Mouse (Mus musculus): ENCODE data around the gene Cel. TPM values are rescaled to one million over a fixed set of nuclear protein-coding genes. Genes with fewer than 3 reads are reported as not detected.

The Cel gene
- 0.10 TPM in 2 replicates for polyA plus RNA-seq (2012; rRNA removed)

DNA sequence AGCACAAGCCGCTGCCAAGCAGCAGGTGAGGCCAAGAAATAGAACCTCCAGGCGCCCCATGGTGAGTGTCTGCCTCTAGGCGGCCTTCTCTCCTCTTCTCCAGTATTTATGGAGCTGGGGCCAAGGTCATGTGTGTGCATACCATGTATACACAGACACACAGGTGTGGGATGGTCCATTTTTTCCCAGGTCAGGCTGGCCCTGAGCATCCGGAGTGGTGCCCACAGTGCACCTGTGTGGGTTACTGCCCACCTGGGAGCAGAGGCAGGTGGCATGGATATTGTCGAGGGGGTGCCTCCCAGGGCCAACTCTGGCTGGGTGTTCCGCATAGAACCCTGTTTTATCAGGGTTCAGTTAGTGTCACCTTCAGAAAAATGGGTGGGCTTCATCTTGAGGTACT, at the start of gene Cel:
TSS of gene Cel (minus strand) at position 101 of the 400 bp plus-strand sequence.
- no peak within 1 kb of the TSS for H3K27ac ChIP-seq (ENCODE audit: insufficient read depth, low read length)
- H3K4me3 ChIP-seq (replicated peaks; ENCODE audit: insufficient read depth, low read depth, low read length): no peak within 1 kb of the TSS
- H3K4me1 ChIP-seq (ENCODE audit: control insufficient read depth, insufficient read depth, low read length): peaks cover 10% of the 10 kb centered on the region
- TF ChIP-seq CTCF (IDR thresholded peaks at IDR 0.05; ENCODE audit: borderline replicate concordance, insufficient read depth, low read depth, low read length): no peak
- no peak for TF ChIP-seq POLR2A (IDR thresholded peaks at IDR 0.05; ENCODE audit: borderline replicate concordance, insufficient read depth, low read length)
- 39% methylated on average over 6 of the region's 6 CpGs for WGBS
- H3K27me3 ChIP-seq (ENCODE audit: control insufficient read depth, insufficient read depth, low read length): no peaks in the 10 kb centered on the region
- no peak for DNase-seq

DNA sequence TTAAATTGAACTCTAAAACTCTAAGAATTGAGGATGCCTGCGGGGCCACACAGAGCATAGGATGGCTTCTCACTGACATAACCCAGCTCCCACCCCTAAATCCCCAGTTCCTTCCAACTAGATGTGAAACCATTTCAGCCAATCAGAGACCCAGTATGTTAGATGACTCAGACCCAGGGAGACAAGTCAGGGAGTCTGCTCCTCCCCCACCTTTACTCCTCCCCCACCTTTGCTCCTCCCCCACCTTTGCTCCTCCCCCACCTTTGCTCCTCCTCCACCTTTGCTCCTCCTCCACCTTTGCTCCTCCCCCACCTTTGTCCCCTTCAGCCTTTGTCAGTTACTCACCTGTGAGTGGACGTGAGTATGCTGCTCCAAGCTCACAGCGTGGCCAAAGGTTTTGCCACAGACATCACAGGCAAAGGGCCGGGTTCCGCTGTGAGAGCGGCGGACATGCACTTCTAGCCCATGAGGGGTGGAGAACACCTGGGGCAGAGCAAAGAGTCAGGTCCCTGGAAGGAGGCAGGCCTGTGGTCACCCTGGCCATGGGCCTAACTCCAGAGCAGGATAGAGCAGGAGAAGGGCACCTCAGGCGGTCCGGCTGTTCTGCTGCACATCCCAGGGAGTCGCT, 49.3 kb upstream of the Cel start:
- H3K27ac ChIP-seq (ENCODE audit: insufficient read depth, low read length): no peak overlapping the region
- H3K4me3 ChIP-seq (replicated peaks; ENCODE audit: insufficient read depth, low read depth, low read length): no peak overlapping the region
- TF ChIP-seq POLR2A (IDR thresholded peaks at IDR 0.05; ENCODE audit: borderline replicate concordance, insufficient read depth, low read length) (no peak), CTCF (IDR thresholded peaks at IDR 0.05; ENCODE audit: borderline replicate concordance, insufficient read depth, low read depth, low read length) (no peak)
- 84% methylated on average over 10 of the region's 10 CpGs for WGBS
- H3K4me1 ChIP-seq (ENCODE audit: control insufficient read depth, insufficient read depth, low read length): peaks cover 4% of the 10 kb centered on the region; the same call in 1 of the 2 replicates
- H3K27me3 ChIP-seq (ENCODE audit: control insufficient read depth, insufficient read depth, low read length): no peaks in the 10 kb centered on the region
- no peak for DNase-seq

- Histone ChIP-seq H3K4me3 (replicated peaks; ENCODE audit: insufficient read depth, low read depth, low read length) (no peak overlapping the region), H3K4me1 (ENCODE audit: control insufficient read depth, insufficient read depth, low read length) (peaks cover 4% of the 10 kb centered on the region; the same call in 1 of the 2 replicates), H3K27me3 (ENCODE audit: control insufficient read depth, insufficient read depth, low read length) (no peaks in the 10 kb centered on the region), H3K27ac (ENCODE audit: insufficient read depth, low read length) (no peak overlapping the region)
- no peak for DNase-seq
- WGBS: 62% methylated on average over 17 of the region's 17 CpGs
- TF ChIP-seq CTCF (IDR thresholded peaks at IDR 0.05; ENCODE audit: borderline replicate concordance, insufficient read depth, low read depth, low read length) (no peak), POLR2A (IDR thresholded peaks at IDR 0.05; ENCODE audit: borderline replicate concordance, insufficient read depth, low read length) (no peak)
Observed at GRCm38 (mm10) chr2:28611407-28611787, 48.2 kb upstream of the Cel start.

GRCm38 (mm10) chr2:28610716-28611406, 47.7 kb upstream of the Cel start:
- Histone ChIP-seq H3K27ac (ENCODE audit: insufficient read depth, low read length) (no peak overlapping the region), H3K4me3 (replicated peaks; ENCODE audit: insufficient read depth, low read depth, low read length) (no peak overlapping the region), H3K27me3 (ENCODE audit: control insufficient read depth, insufficient read depth, low read length) (no peaks in the 10 kb centered on the region), H3K4me1 (ENCODE audit: control insufficient read depth, insufficient read depth, low read length) (peaks cover 4% of the 10 kb centered on the region; the same call in 1 of the 2 replicates)
- DNase-seq: peak; percentile 42
- no peak for TF ChIP-seq CTCF (IDR thresholded peaks at IDR 0.05; ENCODE audit: borderline replicate concordance, insufficient read depth, low read depth, low read length)
- TF ChIP-seq POLR2A (IDR thresholded peaks at IDR 0.05; ENCODE audit: borderline replicate concordance, insufficient read depth, low read length): no peak
- 32% methylated on average over 12 of the region's 12 CpGs for WGBS

GRCm38 (mm10) chr2:28609851-28610250, 46.6 kb upstream of the Cel start:
- TF ChIP-seq CTCF (IDR thresholded peaks at IDR 0.05; ENCODE audit: borderline replicate concordance, insufficient read depth, low read depth, low read length) (no peak), POLR2A (IDR thresholded peaks at IDR 0.05; ENCODE audit: borderline replicate concordance, insufficient read depth, low read length) (no peak)

GRCm38 (mm10) chr2:28607341-28608165, 44.4 kb upstream of the Cel start:
- H3K27ac ChIP-seq (ENCODE audit: insufficient read depth, low read length): no peak overlapping the region
- H3K4me1 ChIP-seq (ENCODE audit: control insufficient read depth, insufficient read depth, low read length): peaks cover 4% of the 10 kb centered on the region; the same call in 1 of the 2 replicates
- H3K4me3 ChIP-seq (replicated peaks; ENCODE audit: insufficient read depth, low read depth, low read length): no peak overlapping the region
- DNase-seq: no peak
- TF ChIP-seq POLR2A (IDR thresholded peaks at IDR 0.05; ENCODE audit: borderline replicate concordance, insufficient read depth, low read length) (no peak), CTCF (IDR thresholded peaks at IDR 0.05; ENCODE audit: borderline replicate concordance, insufficient read depth, low read depth, low read length) (no peak)
- no peaks in the 10 kb centered on the region for H3K27me3 ChIP-seq (ENCODE audit: control insufficient read depth, insufficient read depth, low read length)
- 68% methylated on average over 10 of the region's 10 CpGs for WGBS

More at GRCm38 (mm10) chr2:28609851-28610250, 46.6 kb upstream of the Cel start:
- Histone ChIP-seq H3K27me3 (ENCODE audit: control insufficient read depth, insufficient read depth, low read length) (no peaks in the 10 kb centered on the region), H3K4me3 (replicated peaks; ENCODE audit: insufficient read depth, low read depth, low read length) (no peak overlapping the region), H3K4me1 (ENCODE audit: control insufficient read depth, insufficient read depth, low read length) (peaks cover 4% of the 10 kb centered on the region; the same call in 1 of the 2 replicates), H3K27ac (ENCODE audit: insufficient read depth, low read length) (no peak overlapping the region)
- DNase-seq: no peak
- WGBS: 87% methylated on average over 10 of the region's 10 CpGs

DNA sequence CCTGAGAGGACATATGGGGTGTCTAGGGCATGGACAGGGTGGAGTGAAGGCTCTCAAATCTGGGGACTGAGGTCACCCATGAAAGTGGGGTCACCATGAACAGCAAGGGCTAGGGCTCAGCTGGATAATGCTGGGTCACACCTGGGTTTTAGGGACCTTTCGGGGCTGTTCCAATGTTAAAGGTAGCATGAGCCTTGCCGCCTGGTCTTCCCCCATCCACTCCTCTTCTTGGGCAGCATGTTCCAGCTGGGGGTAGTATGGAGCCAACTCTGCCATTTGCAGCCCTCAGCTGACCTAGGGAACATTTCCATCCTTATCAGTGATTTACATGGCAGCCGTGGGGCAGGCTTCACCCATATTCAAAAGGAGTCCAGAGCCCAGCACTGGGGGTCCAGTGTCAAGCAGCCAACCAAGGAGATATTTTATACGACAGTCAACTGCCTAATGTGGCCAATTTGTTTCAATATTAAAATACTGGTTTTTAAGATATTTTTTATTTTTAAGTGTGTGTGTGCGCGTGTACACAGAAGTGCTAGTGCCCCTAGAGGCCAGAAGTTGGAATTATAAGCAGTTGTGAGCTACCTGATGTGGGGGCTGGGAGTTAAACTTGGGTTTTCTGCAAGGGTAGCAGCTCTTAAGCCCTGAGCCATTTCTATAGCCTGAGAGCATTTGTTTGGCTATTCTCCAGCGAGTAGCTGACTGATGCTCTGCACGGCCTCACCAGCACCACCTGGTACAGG, 43.6 kb upstream of the Cel start:
- TF ChIP-seq POLR2A (IDR thresholded peaks at IDR 0.05; ENCODE audit: borderline replicate concordance, insufficient read depth, low read length) (no peak), CTCF (IDR thresholded peaks at IDR 0.05; ENCODE audit: borderline replicate concordance, insufficient read depth, low read depth, low read length) (no peak)
- 64% methylated on average over 8 of the region's 8 CpGs for WGBS
- DNase-seq: no peak

More for the DNA sequence above, 43.6 kb upstream of the Cel start:
- H3K4me1 ChIP-seq (ENCODE audit: control insufficient read depth, insufficient read depth, low read length): peaks cover 4% of the 10 kb centered on the region; the same call in 1 of the 2 replicates
- H3K4me3 ChIP-seq (replicated peaks; ENCODE audit: insufficient read depth, low read depth, low read length): no peak overlapping the region
- H3K27ac ChIP-seq (ENCODE audit: insufficient read depth, low read length): no peak overlapping the region
- H3K27me3 ChIP-seq (ENCODE audit: control insufficient read depth, insufficient read depth, low read length): no peaks in the 10 kb centered on the region
